Mouse (Mus musculus) heart, embryonic 13.5 days (tissue): ENCODE data around the gene Cpeb2. TPM values are rescaled to one million over a fixed set of nuclear protein-coding genes. Genes with fewer than 3 reads are reported as not detected.

ENCODE experiments used
- ATAC-seq: fragments of 200-750 bp; cut with Nextera tagmentation; 2 replicates; pipeline ENCODE4 v1.8.0; 2017; ENCODE audit warnings: moderate TSS enrichment; ENCODE audit not compliant: insufficient number of reproducible peaks, low FRiP score, low TSS enrichment; ENCODE audit errors: extremely low read depth
- H3K27ac ChIP-seq: fragments of 300-500 bp; sonication (generic); replicated peaks from 2 replicates; pipeline ENCODE4 v1.5.1; 2015; ENCODE audit warnings: moderate library complexity, mild to moderate bottlenecking, inconsistent platforms
- H3K27me3 ChIP-seq: fragments of 300-500 bp; sonication (generic); replicated peaks from 2 replicates; pipeline ENCODE4 v1.6.1; 2015; ENCODE audit warnings: mild to moderate bottlenecking, inconsistent platforms
- H3K36me3 ChIP-seq: fragments of 300-500 bp; sonication (generic); 2 replicates; pipeline ENCODE4 v1.6.1; 2015; ENCODE audit warnings: mild to moderate bottlenecking, inconsistent platforms
- H3K4me1 ChIP-seq: fragments of 300-500 bp; sonication (generic); 2 replicates; pipeline ENCODE4 v1.6.1; 2015; ENCODE audit warnings: inconsistent platforms
- H3K4me2 ChIP-seq: fragments of 300-500 bp; sonication (generic); 2 replicates; pipeline ENCODE4 v1.6.1; 2015; ENCODE audit warnings: inconsistent platforms, mild to moderate bottlenecking, moderate library complexity
- H3K4me3 ChIP-seq: fragments of 300-500 bp; sonication (generic); 2 replicates; pipeline ENCODE4 v1.5.1; 2015; ENCODE audit warnings: moderate library complexity, mild to moderate bottlenecking, inconsistent platforms
- H3K9ac ChIP-seq: fragments of 300-500 bp; sonication (generic); 2 replicates; pipeline ENCODE4 v1.6.1; 2015; ENCODE audit warnings: inconsistent platforms, mild to moderate bottlenecking, moderate library complexity
- H3K9me3 ChIP-seq: fragments of 300-500 bp; sonication (generic); 2 replicates; pipeline ENCODE4 v1.6.1; 2016; ENCODE audit warnings: inconsistent platforms
- WGBS: fragments of 180-500 bp; shearing (Covaris S2); methylation state at CpG from one replicate; pipeline ENCODE4 v1.1.7; 2015; ENCODE audit warnings: mixed read lengths; 5-methylcytosine and 5-hydroxymethylcytosine counted together
- polyA plus RNA-seq: library from polyadenylated mRNA; unstranded; fragments of >200 nt; fragmentation: Nextera tagmentation; extraction: Ambion mirVana; gene quantifications from 2 replicates; pipeline ENCODE4 v1.2.1, GENCODE M21; 2015

Gene Cpeb2
- polyA plus RNA-seq: 3.8 and 4.7 TPM in 2 replicates

GRCm38 (mm10) chr5:43232480-43233315 lies at the start of gene Cpeb2:
TSS of gene Cpeb2 (plus strand) at chr5:43233170.
- peak within 1 kb of the TSS; percentile 87 for H3K4me3 ChIP-seq
- H3K36me3 ChIP-seq: no peaks in the 10 kb centered on the region
- ATAC-seq: peak; percentile 92
- H3K9ac ChIP-seq: peak within 1 kb of the TSS; percentile 98
- H3K27me3 ChIP-seq: no peaks in the 10 kb centered on the region
- H3K9me3 ChIP-seq: no peaks in the 10 kb centered on the region
- peak within 1 kb of the TSS; percentile 99 for H3K27ac ChIP-seq
- peaks cover 9% of the 10 kb centered on the region for H3K4me1 ChIP-seq
- under 1% methylated on average over 86 of the region's 89 CpGs for WGBS
- H3K4me2 ChIP-seq: peak within 1 kb of the TSS; percentile 84

GRCm38 (mm10) chr5:43183556-43183955 lies 49.4 kb upstream of the Cpeb2 start:
- H3K4me3 ChIP-seq: no peak overlapping the region
- H3K27ac ChIP-seq: no peak overlapping the region
- H3K4me2 ChIP-seq: no peak overlapping the region
- no peak for ATAC-seq
- no peaks in the 10 kb centered on the region for H3K9me3 ChIP-seq
- H3K36me3 ChIP-seq: no peaks in the 10 kb centered on the region
- H3K4me1 ChIP-seq: 0 out of 2 replicates have a peak, but pooled peaks cover 4% of the 10 kb centered on the region
- H3K27me3 ChIP-seq: no peaks in the 10 kb centered on the region
- H3K9ac ChIP-seq: no peak overlapping the region

- H3K9me3 ChIP-seq: no peaks in the 10 kb centered on the region
- H3K27ac ChIP-seq: no peak overlapping the region
- H3K4me1 ChIP-seq: 0 out of 2 replicates have a peak, but pooled peaks cover 4% of the 10 kb centered on the region
- ATAC-seq: no peak
- no peak overlapping the region for H3K4me3 ChIP-seq
- no peak overlapping the region for H3K4me2 ChIP-seq
- H3K36me3 ChIP-seq: no peaks in the 10 kb centered on the region
- H3K9ac ChIP-seq: no peak overlapping the region
- WGBS: 61% methylated on average over 3 of the region's 3 CpGs
- H3K27me3 ChIP-seq: no peaks in the 10 kb centered on the region
Observed at GRCm38 (mm10) chr5:43184834-43185233, 48.1 kb upstream of the Cpeb2 start.

GRCm38 (mm10) chr5:43185478-43185877 lies 47.5 kb upstream of the Cpeb2 start:
- Histone ChIP-seq H3K27me3 (no peaks in the 10 kb centered on the region), H3K36me3 (no peaks in the 10 kb centered on the region), H3K4me1 (0 out of 2 replicates have a peak, but pooled peaks cover 4% of the 10 kb centered on the region), H3K9me3 (no peaks in the 10 kb centered on the region), H3K27ac (no peak overlapping the region), H3K4me3 (no peak overlapping the region), H3K9ac (no peak overlapping the region), H3K4me2 (no peak overlapping the region)
- no peak for ATAC-seq
- 70% methylated on average over 3 of the region's 3 CpGs for WGBS

- Histone ChIP-seq H3K9me3 (no peaks in the 10 kb centered on the region), H3K27me3 (no peaks in the 10 kb centered on the region), H3K27ac (no peak overlapping the region), H3K36me3 (no peaks in the 10 kb centered on the region), H3K4me3 (no peak overlapping the region), H3K4me1 (peaks cover 7% of the 10 kb centered on the region), H3K4me2 (no peak overlapping the region), H3K9ac (no peak overlapping the region)
- WGBS: 69% methylated on average over 4 of the region's 4 CpGs
- no peak for ATAC-seq
Observed at GRCm38 (mm10) chr5:43200686-43201085, 32.3 kb upstream of the Cpeb2 start.

- no peak for ATAC-seq
- Histone ChIP-seq H3K4me2 (no peak overlapping the region), H3K27ac (no peak overlapping the region), H3K9me3 (no peaks in the 10 kb centered on the region), H3K4me1 (no peaks in the 10 kb centered on the region), H3K9ac (no peak overlapping the region), H3K36me3 (no peaks in the 10 kb centered on the region), H3K27me3 (no peaks in the 10 kb centered on the region), H3K4me3 (no peak overlapping the region)
- 63% methylated on average over 6 of the region's 6 CpGs for WGBS
Observed at GRCm38 (mm10) chr5:43206495-43207053, 26.4 kb upstream of the Cpeb2 start.

- H3K4me2 ChIP-seq: no peak overlapping the region
- no peaks in the 10 kb centered on the region for H3K27me3 ChIP-seq
- whole genome bisulfite sequencing: 42% methylated on average over 4 of the region's 4 CpGs
- no peaks in the 10 kb centered on the region for H3K9me3 ChIP-seq
- H3K27ac ChIP-seq: peak overlapping the region; percentile 70; the same call in 1 of the 2 replicates
- H3K9ac ChIP-seq: no peak overlapping the region
- H3K4me3 ChIP-seq: no peak overlapping the region
- no peaks in the 10 kb centered on the region for H3K36me3 ChIP-seq
- peaks cover 23% of the 10 kb centered on the region for H3K4me1 ChIP-seq
- no peak for ATAC-seq
Observed at GRCm38 (mm10) chr5:43217468-43217867, 15.5 kb upstream of the Cpeb2 start.

- H3K4me2 ChIP-seq: 0 out of 2 replicates have a peak overlapping the region, but pooled peaks have one; percentile 2
- peaks cover 23% of the 10 kb centered on the region for H3K4me1 ChIP-seq
- no peaks in the 10 kb centered on the region for H3K9me3 ChIP-seq
- 51% methylated on average over 10 of the region's 10 CpGs for WGBS
- H3K9ac ChIP-seq: no peak overlapping the region
- no peaks in the 10 kb centered on the region for H3K36me3 ChIP-seq
- ATAC-seq: no peak
- no peak overlapping the region for H3K4me3 ChIP-seq
- H3K27me3 ChIP-seq: no peaks in the 10 kb centered on the region
- H3K27ac ChIP-seq: peak overlapping the region; percentile 70
Observed at GRCm38 (mm10) chr5:43217987-43218846, 14.8 kb upstream of the Cpeb2 start.

- WGBS: 11% methylated on average over 1 of the region's 1 CpGs
- peak overlapping the region; percentile 70 for H3K27ac ChIP-seq
- no peak overlapping the region for H3K9ac ChIP-seq
- H3K4me2 ChIP-seq: no peak overlapping the region
- no peak overlapping the region for H3K4me3 ChIP-seq
- H3K9me3 ChIP-seq: no peaks in the 10 kb centered on the region
- ATAC-seq: no peak
- no peaks in the 10 kb centered on the region for H3K27me3 ChIP-seq
- H3K36me3 ChIP-seq: no peaks in the 10 kb centered on the region
- peaks cover 23% of the 10 kb centered on the region for H3K4me1 ChIP-seq
Observed at GRCm38 (mm10) chr5:43218847-43219132, 14.2 kb upstream of the Cpeb2 start.

- H3K9ac ChIP-seq: no peak overlapping the region
- no peak overlapping the region for H3K27ac ChIP-seq
- H3K9me3 ChIP-seq: no peaks in the 10 kb centered on the region
- H3K4me1 ChIP-seq: peaks cover 12% of the 10 kb centered on the region
- no peak for ATAC-seq
- H3K4me2 ChIP-seq: no peak overlapping the region
- H3K36me3 ChIP-seq: no peaks in the 10 kb centered on the region
- 70% methylated on average over 4 of the region's 4 CpGs for WGBS
- no peak overlapping the region for H3K4me3 ChIP-seq
- H3K27me3 ChIP-seq: no peaks in the 10 kb centered on the region
Observed at GRCm38 (mm10) chr5:43223359-43223758, 9.6 kb upstream of the Cpeb2 start.

GRCm38 (mm10) chr5:43224245-43224644 lies 8.7 kb upstream of the Cpeb2 start:
- peaks cover 4% of the 10 kb centered on the region for H3K4me1 ChIP-seq
- WGBS: 57% methylated on average over 3 of the region's 3 CpGs

More at GRCm38 (mm10) chr5:43224245-43224644, 8.7 kb upstream of the Cpeb2 start:
- Histone ChIP-seq H3K4me3 (no peak overlapping the region), H3K27me3 (no peaks in the 10 kb centered on the region), H3K36me3 (no peaks in the 10 kb centered on the region), H3K27ac (no peak overlapping the region), H3K4me2 (no peak overlapping the region), H3K9ac (no peak overlapping the region), H3K9me3 (no peaks in the 10 kb centered on the region)
- ATAC-seq: no peak
